Mouse (Mus musculus): ENCODE data around the gene Isoc2b.
"Not testable (repeated sequence)": the region's sequence is repeated elsewhere in the genome, so short reads cannot be mapped to it uniquely, and the experiment has no call there.

Gene Isoc2b

GRCm38 (mm10) chr7:4870133-4870532 lies at the start of gene Isoc2b:
Gene Isoc2b (minus strand): TSS chr7:4870258.
- no peak for DNase-seq (ENCODE audit: low read depth)

GRCm38 (mm10) chr7:4919096-4919495 lies 49.0 kb upstream of the Isoc2b start:
- no peak for DNase-seq (ENCODE audit: low read depth)

GRCm38 (mm10) chr7:4918681-4919080 lies 48.6 kb upstream of the Isoc2b start:
- no peak for DNase-seq (ENCODE audit: low read depth)

- no peak for DNase-seq (ENCODE audit: low read depth)
Observed at GRCm38 (mm10) chr7:4917494-4917893, 47.4 kb upstream of the Isoc2b start.

- no peak for DNase-seq (ENCODE audit: low read depth)
Observed at GRCm38 (mm10) chr7:4915669-4916416, 45.8 kb upstream of the Isoc2b start.

- peak; percentile 98 for DNase-seq (ENCODE audit: low read depth)
Observed at GRCm38 (mm10) chr7:4915007-4915665, 45.1 kb upstream of the Isoc2b start, which contains the start of gene Zfp628. Gene Zfp628 (plus strand): TSS chr7:4915217.

GRCm38 (mm10) chr7:4912248-4912647 lies 42.2 kb upstream of the Isoc2b start:
- DNase-seq (ENCODE audit: low read depth), result peak; percentile 34

- peak; percentile 58 for DNase-seq (ENCODE audit: low read depth)
Observed at GRCm38 (mm10) chr7:4911561-4911960, 41.5 kb upstream of the Isoc2b start.

- DNase-seq (ENCODE audit: low read depth), result no peak
Observed at GRCm38 (mm10) chr7:4906466-4906950, 36.5 kb upstream of the Isoc2b start, which contains the start of gene Gm36210. Gene Gm36210 (minus strand): TSS chr7:4906516.

- no peak for DNase-seq (ENCODE audit: low read depth)
Observed at GRCm38 (mm10) chr7:4902404-4902803, 32.3 kb upstream of the Isoc2b start.

GRCm38 (mm10) chr7:4901171-4901570 lies 31.1 kb upstream of the Isoc2b start:
- peak; percentile 68 for DNase-seq (ENCODE audit: low read depth)

DNA sequence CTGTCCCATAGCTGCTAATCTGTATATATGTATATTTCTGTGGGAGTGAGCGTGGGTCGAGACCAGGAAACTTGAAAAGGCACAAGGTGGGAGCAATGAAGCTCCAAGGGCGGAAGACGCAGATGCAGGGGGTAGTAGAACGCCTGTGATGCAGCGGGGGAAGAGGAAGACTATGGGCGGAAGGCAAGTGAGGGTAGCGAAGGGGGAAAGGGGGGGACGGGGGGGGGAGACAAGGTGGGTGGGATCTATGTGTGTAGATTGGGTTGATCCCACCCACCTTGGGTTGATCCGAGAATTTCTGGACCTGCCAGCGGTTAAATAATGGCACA lies 30.4 kb upstream of the Isoc2b start:
- DNase-seq (ENCODE audit: low read depth), result no peak

DNA sequence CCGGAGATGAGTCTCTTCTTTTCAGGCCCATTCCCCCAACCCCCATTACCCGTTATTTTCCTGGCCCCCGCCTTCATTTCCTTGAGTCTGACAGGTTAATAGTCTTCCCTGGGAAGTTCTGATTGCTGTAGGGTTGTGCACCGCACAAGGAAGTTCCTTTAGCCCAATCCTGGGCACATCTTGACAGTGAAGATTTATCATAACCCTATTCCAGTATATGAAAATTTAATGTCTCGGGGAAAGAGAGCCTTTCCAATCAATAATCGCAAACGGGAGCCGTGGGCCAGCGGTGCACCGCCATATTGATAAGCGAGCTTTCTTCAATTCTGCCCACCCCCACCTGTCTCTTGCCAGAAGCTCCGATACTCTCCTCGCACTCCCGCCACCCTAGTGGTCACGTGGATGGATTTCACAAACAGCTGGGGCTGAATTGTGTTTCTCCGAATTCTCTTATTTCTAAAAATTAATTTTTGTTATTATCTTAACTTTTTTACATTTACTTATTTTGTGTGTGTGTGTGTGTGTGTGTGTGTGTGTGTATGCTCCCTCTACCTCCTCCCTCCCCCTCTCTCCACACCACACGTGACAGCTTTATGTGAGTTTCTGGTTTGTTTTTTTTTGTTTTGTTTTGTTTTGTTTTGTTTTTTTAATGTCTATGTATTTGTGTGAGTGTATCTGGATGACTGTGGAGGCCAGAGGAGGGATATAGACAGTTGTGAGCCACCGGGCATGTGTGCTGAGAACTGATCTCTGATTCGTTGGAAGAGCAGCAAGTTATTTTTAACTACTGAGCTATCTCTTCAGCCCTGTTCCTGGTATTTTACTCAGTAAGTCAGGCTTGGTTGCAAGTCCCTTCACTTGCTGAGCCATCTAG lies 29.8 kb upstream of the Isoc2b start:
- DNase-seq (ENCODE audit: low read depth), result no peak

DNA sequence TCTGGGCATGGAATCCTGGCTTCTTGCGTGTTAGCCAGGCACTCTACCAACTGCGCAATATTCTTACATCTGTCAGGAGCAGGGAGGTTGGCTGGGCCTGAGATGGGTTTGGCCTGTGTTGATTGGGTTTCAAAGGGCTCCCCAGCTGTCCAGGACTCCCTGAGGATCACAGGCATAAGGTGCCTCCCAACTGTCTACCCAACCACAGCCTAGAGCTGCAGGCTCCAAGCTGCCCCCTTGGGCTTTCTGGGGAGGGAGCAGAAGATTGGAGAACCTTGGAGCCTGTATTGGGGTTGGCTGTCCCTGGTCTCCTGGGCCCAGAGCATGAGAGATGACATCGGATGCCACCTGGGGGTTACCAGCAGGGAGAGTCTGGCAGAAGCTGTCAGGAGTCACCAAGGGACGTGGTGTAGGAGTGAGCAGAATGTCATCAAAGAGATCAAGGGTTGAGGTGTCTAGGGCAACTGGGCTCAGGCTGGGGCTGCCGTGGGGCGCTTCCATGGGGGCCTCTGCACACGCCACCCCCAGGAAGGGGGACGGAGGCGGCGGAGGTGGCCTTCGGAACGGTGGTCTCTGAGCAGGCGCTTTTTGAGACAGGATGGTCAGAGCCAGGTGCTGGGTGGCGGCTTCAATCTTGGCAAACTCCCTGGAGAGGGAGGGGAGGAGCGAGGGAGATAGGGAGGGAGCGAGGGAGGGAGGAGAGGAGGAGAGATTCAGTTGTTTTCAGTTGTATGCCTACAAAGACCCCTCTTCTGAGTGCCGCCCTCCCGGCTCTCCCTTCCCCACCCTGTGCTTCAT lies 29.0 kb upstream of the Isoc2b start:
- no peak for DNase-seq (ENCODE audit: low read depth)

GRCm38 (mm10) chr7:4895186-4895585 lies 25.1 kb upstream of the Isoc2b start:
- no peak for DNase-seq (ENCODE audit: low read depth)

GRCm38 (mm10) chr7:4886680-4887079 lies 16.6 kb upstream of the Isoc2b start:
- no peak for DNase-seq (ENCODE audit: low read depth)

- DNase-seq (ENCODE audit: low read depth), result not testable (repeated sequence)
Observed at GRCm38 (mm10) chr7:4879036-4879435, 9.0 kb upstream of the Isoc2b start.

DNA sequence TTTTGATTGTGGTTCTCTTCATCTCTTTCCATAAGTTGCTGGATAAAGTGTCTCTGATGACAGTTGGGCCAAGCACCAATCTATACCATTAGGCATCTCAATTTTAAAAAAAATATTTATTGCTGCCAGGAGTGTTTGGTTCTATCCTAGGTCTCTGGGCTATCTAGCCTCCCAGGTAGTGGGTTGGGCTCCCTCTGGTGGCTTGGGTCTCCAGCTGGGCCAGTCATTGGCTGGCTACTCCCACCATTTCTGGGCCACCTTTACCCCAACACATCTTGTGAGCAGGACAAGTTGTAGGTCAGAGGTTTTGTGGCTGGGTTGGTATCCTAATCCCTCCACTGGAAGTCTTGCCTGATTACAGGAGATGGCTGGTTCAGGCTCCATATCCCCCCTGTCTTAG lies 8.1 kb upstream of the Isoc2b start:
- DNase-seq (ENCODE audit: low read depth), result peak; percentile 63

- DNase-seq (ENCODE audit: low read depth), result no peak
Observed at GRCm38 (mm10) chr7:4877226-4877625, 7.2 kb upstream of the Isoc2b start.

DNA sequence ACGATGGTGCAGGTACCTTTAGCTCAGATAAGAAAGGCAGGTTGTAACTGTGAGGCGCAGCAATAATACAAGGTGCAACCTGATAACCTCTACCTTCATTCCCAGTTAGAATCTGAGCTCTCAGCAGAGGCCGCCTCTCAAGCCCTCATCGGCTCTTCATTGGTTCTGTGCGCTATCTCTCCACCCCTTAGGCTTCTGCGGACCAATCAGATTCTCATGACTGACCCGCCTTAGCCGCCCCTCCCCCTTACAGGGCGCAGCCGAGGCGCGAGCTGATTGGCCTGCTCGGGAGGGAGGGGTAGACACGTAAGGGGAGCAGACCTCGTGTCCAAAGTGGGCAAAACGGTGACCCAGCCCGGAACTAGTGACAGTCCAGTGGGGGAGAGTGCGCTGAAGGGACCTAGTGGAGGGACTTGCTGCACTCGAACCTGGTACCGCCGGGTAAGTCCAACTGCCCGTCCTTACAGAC lies 6.7 kb upstream of the Isoc2b start, which contains the start of gene Isoc2a:
Isoc2a (plus strand) TSS at position 401 of the 469 bp plus-strand sequence.
- peak; percentile 96 for DNase-seq (ENCODE audit: low read depth)

- no peak for DNase-seq (ENCODE audit: low read depth)
Observed at GRCm38 (mm10) chr7:4866631-4867180, 3.4 kb downstream of the Isoc2b start.

Data from induced T-regulatory cell, adult 2 months (primary cell).